Mouse (Mus musculus): Measurements from ENCODE around the gene Cfap299. TPM values are rescaled to one million over a fixed set of nuclear protein-coding genes. Genes with fewer than 3 reads are reported as not detected.

Cfap299 gene
- polyA plus RNA-seq, 1 experiment from 2014 or later: 0.27 TPM

DNA sequence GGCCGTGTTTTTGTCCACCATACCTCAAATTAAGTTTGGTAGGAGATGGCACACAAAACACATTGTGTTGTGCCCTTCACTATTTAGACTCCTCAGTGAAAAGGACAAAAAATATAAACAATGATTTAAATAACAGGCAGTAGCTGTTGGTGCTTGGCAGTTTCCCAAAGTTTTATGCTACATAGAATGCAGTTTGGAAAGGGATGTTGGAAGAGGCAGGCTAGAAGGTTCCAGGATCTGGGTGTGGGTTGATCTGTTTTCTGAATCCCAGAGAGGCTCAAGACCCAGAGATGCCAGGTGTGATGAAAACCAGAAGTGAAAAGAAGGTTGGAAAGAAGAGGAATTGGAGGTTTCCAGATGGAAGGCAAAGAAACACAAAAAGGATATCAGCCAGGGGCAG is 73.1 kb downstream of the Cfap299 start:
- Histone ChIP-seq H3K27ac (ENCODE audit: low read depth, low read length) (no peak overlapping the region), H3K4me1 (replicated peaks; ENCODE audit: control insufficient read depth, insufficient read depth, low read length) (0 out of 2 replicates have a peak, but pooled peaks cover 3% of the 10 kb centered on the region), H3K9ac (ENCODE audit: low read depth, low read length) (no peak overlapping the region), H3K4me2 (replicated peaks; ENCODE audit: low read depth) (no peak overlapping the region), H3K9me3 (ENCODE audit: control insufficient read depth) (no peaks in the 10 kb centered on the region), H3K4me3 (ENCODE audit: low read depth, low read length) (no peak overlapping the region), H3K27me3 (replicated peaks; ENCODE audit: control insufficient read depth, insufficient read depth, low read length) (no peaks in the 10 kb centered on the region), H3K36me3 (ENCODE audit: control insufficient read depth, insufficient read depth) (no peaks in the 10 kb centered on the region)
- TF ChIP-seq CTCF (IDR thresholded peaks at IDR 0.05; ENCODE audit: low read depth): no peak
- 65% methylated on average over 1 of the region's 1 CpGs for WGBS
- no peak for ATAC-seq

GRCm38 (mm10) chr5:98410060-98410459 is 81.0 kb downstream of the Cfap299 start:
- no peaks in the 10 kb centered on the region for H3K27me3 ChIP-seq (replicated peaks; ENCODE audit: control insufficient read depth, insufficient read depth, low read length)
- TF ChIP-seq CTCF (IDR thresholded peaks at IDR 0.05; ENCODE audit: low read depth): peak; percentile 63
- no peak overlapping the region for H3K4me2 ChIP-seq (replicated peaks; ENCODE audit: low read depth)
- H3K36me3 ChIP-seq (ENCODE audit: control insufficient read depth, insufficient read depth): no peaks in the 10 kb centered on the region
- no peak overlapping the region for H3K9ac ChIP-seq (ENCODE audit: low read depth, low read length)
- WGBS: 67% methylated on average over 2 of the region's 2 CpGs
- H3K4me3 ChIP-seq (ENCODE audit: low read depth, low read length): no peak overlapping the region
- no peak overlapping the region for H3K27ac ChIP-seq (ENCODE audit: low read depth, low read length)
- H3K9me3 ChIP-seq (ENCODE audit: control insufficient read depth): no peaks in the 10 kb centered on the region
- ATAC-seq: no peak
- H3K4me1 ChIP-seq (replicated peaks; ENCODE audit: control insufficient read depth, insufficient read depth, low read length): no peaks in the 10 kb centered on the region

GRCm38 (mm10) chr5:98416385-98417145 is 87.5 kb downstream of the Cfap299 start:
- H3K9ac ChIP-seq (ENCODE audit: low read depth, low read length): no peak overlapping the region
- no peaks in the 10 kb centered on the region for H3K9me3 ChIP-seq (ENCODE audit: control insufficient read depth)
- WGBS: 87% methylated on average over 9 of the region's 9 CpGs
- no peak overlapping the region for H3K27ac ChIP-seq (ENCODE audit: low read depth, low read length)
- no peaks in the 10 kb centered on the region for H3K4me1 ChIP-seq (replicated peaks; ENCODE audit: control insufficient read depth, insufficient read depth, low read length)
- TF ChIP-seq CTCF (IDR thresholded peaks at IDR 0.05; ENCODE audit: low read depth): no peak
- no peaks in the 10 kb centered on the region for H3K36me3 ChIP-seq (ENCODE audit: control insufficient read depth, insufficient read depth)
- no peaks in the 10 kb centered on the region for H3K27me3 ChIP-seq (replicated peaks; ENCODE audit: control insufficient read depth, insufficient read depth, low read length)
- H3K4me2 ChIP-seq (replicated peaks; ENCODE audit: low read depth): no peak overlapping the region
- no peak for ATAC-seq
- no peak overlapping the region for H3K4me3 ChIP-seq (ENCODE audit: low read depth, low read length)

- no peak for ATAC-seq
- Histone ChIP-seq H3K4me1 (replicated peaks; ENCODE audit: control insufficient read depth, insufficient read depth, low read length) (no peaks in the 10 kb centered on the region), H3K36me3 (ENCODE audit: control insufficient read depth, insufficient read depth) (no peaks in the 10 kb centered on the region), H3K4me2 (replicated peaks; ENCODE audit: low read depth) (no peak overlapping the region), H3K9ac (ENCODE audit: low read depth, low read length) (no peak overlapping the region), H3K4me3 (ENCODE audit: low read depth, low read length) (no peak overlapping the region), H3K9me3 (ENCODE audit: control insufficient read depth) (no peaks in the 10 kb centered on the region), H3K27ac (ENCODE audit: low read depth, low read length) (no peak overlapping the region), H3K27me3 (replicated peaks; ENCODE audit: control insufficient read depth, insufficient read depth, low read length) (no peaks in the 10 kb centered on the region)
- WGBS: 85% methylated on average over 1 of the region's 1 CpGs
- no peak for TF ChIP-seq CTCF (IDR thresholded peaks at IDR 0.05; ENCODE audit: low read depth)
Measured at GRCm38 (mm10) chr5:98424965-98425364, 95.9 kb downstream of the Cfap299 start.

DNA sequence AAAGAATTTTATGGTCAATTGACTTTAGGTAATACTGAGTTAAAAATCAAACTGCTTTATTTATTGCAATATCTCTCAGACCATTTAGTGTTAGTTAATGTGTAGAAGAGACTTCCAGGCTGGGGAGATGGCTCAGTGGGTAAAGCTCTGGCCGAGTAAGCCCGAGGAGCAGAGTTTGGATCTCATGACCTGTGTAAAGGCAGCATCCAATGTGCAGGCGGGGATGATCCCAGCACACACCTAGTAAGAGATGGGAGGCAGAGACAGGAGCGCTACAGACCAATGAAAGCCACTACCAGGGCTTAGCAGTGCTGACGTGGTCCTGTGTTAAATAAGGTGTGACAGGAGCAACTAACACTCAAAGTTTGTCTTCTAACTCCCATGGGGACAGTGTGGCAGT is 97.0 kb downstream of the Cfap299 start:
- Histone ChIP-seq H3K27ac (ENCODE audit: low read depth, low read length) (no peak overlapping the region), H3K36me3 (ENCODE audit: control insufficient read depth, insufficient read depth) (no peaks in the 10 kb centered on the region), H3K4me2 (replicated peaks; ENCODE audit: low read depth) (no peak overlapping the region), H3K27me3 (replicated peaks; ENCODE audit: control insufficient read depth, insufficient read depth, low read length) (no peaks in the 10 kb centered on the region), H3K9me3 (ENCODE audit: control insufficient read depth) (no peaks in the 10 kb centered on the region), H3K9ac (ENCODE audit: low read depth, low read length) (no peak overlapping the region), H3K4me1 (replicated peaks; ENCODE audit: control insufficient read depth, insufficient read depth, low read length) (no peaks in the 10 kb centered on the region), H3K4me3 (ENCODE audit: low read depth, low read length) (no peak overlapping the region)
- ATAC-seq: no peak
- WGBS: 62% methylated on average over 5 of the region's 5 CpGs
- TF ChIP-seq CTCF (IDR thresholded peaks at IDR 0.05; ENCODE audit: low read depth): no peak

DNA sequence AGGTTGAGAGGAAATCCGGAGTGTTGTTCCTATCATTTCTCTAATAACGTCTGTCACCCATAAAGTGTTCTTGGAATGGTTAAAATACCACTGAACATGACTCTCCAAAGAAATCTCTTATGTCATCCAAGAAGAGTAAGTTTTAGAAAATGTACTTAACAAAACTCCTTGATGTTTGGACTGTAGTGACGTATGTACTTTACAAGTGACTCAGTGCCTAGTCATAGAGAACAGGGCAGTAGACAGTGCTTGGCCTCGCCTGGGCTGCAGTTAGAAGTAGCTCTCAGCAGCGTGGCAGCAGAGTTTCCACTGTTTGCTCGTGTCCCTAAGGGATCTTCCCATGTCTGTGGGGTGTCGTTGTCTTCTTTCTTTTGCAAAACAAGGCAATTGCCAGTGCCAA is 101.0 kb downstream of the Cfap299 start:
- Histone ChIP-seq H3K27me3 (replicated peaks; ENCODE audit: control insufficient read depth, insufficient read depth, low read length) (no peaks in the 10 kb centered on the region), H3K9me3 (ENCODE audit: control insufficient read depth) (no peaks in the 10 kb centered on the region), H3K4me1 (replicated peaks; ENCODE audit: control insufficient read depth, insufficient read depth, low read length) (no peaks in the 10 kb centered on the region), H3K9ac (ENCODE audit: low read depth, low read length) (no peak overlapping the region), H3K4me2 (replicated peaks; ENCODE audit: low read depth) (no peak overlapping the region), H3K4me3 (ENCODE audit: low read depth, low read length) (no peak overlapping the region), H3K36me3 (ENCODE audit: control insufficient read depth, insufficient read depth) (no peaks in the 10 kb centered on the region), H3K27ac (ENCODE audit: low read depth, low read length) (no peak overlapping the region)
- no peak for ATAC-seq
- WGBS: 68% methylated on average over 7 of the region's 7 CpGs
- TF ChIP-seq CTCF (IDR thresholded peaks at IDR 0.05; ENCODE audit: low read depth): no peak
